In the genomic region with DNA sequence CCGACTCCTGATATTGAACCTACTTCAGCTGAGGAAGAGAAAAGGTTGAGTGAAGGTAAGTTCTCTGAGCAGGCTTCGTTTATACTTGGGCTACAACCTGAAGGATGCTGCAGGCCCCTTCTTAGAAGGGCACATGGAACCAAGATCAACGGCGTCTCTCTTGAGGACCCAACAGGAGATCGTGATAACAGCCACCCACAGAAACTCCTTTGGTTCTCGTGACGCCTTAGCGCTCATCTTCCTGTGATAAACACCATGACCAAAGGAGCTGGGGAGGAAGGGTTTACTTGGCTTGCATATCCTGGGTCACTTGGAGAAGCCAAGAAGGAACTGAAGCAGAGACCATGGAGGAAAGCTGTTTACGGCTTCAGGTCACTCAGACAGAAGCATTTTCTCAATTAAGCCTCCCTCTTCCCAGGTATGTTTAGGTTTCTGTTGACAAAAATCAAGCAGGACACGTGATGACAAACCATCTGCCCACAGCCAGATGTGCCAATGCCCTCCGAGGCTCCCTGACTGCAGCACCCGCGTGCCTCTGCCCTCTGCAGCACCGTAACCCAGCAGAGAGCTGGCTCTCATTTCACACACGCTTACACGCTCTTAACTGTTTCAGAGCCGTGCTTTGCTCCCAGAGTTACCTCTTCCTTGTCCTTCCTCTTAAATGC, we compare ENCODE assay signal across 10 mouse cellular contexts. TPM values are rescaled to one million over a fixed set of nuclear protein-coding genes. Genes with fewer than 3 reads are reported as not detected.
DNase-seq lines count a peak whose midpoint lies in the region; ATAC-seq and TF ChIP-seq lines count a peak whose summit lies in the region.
"Had no signal": no experiment of that assay in that cellular context is flagged by ENCODE, and none has a peak within 500 bp of the region (broad histone marks: within the 10 kb centered on the region; RNA-seq: fewer than 3 reads in every experiment).

No protein-coding gene starts in this region.

- no peaks in the 10 kb centered on the region for H3K36me3 ChIP-seq in heart, embryonic 14.5 days (ENCODE audit: control insufficient read depth, insufficient read depth, low read length)
- no peaks in the 10 kb centered on the region for H3K36me3 ChIP-seq in neural tube, embryonic 15.5 days
- no peaks in the 10 kb centered on the region for H3K36me3 ChIP-seq in embryonic facial prominence, embryonic 15.5 days
- no peaks in the 10 kb centered on the region for H3K36me3 ChIP-seq in intestine, embryonic 15.5 days

- WGBS in heart, embryonic 14.5 days: 39% methylated on average over 17 of the region's 17 CpGs
- 62% methylated on average over 17 of the region's 17 CpGs for WGBS in neural tube, embryonic 15.5 days
- 50% methylated on average over 17 of the region's 17 CpGs for WGBS in embryonic facial prominence, embryonic 15.5 days
- 43% methylated on average over 17 of the region's 17 CpGs for WGBS in olfactory bulb, adult 2 months
- 63% methylated on average over 17 of the region's 17 CpGs for WGBS in intestine, embryonic 15.5 days

- H3K4me2 ChIP-seq in heart, embryonic 14.5 days (ENCODE audit: low read length): no peak overlapping the region
- H3K4me2 ChIP-seq in neural tube, embryonic 15.5 days: no peak overlapping the region
- H3K4me2 ChIP-seq in embryonic facial prominence, embryonic 15.5 days (replicated peaks): no peak overlapping the region
- H3K4me2 ChIP-seq in intestine, embryonic 15.5 days (replicated peaks): no peak overlapping the region

- ATAC-seq in heart, embryonic 14.5 days (ENCODE audit: insufficient number of reproducible peaks, insufficient read depth, low FRiP score, low read depth): no peak
- ATAC-seq in neural tube, embryonic 15.5 days (ENCODE audit: low FRiP score): no peak
- no peak for ATAC-seq in embryonic facial prominence, embryonic 15.5 days (ENCODE audit: insufficient number of reproducible peaks, low FRiP score, low TSS enrichment, low read depth)
- ATAC-seq in intestine, embryonic 15.5 days: no peak; the same call in 1 of the 2 replicates

- H3K9me3 ChIP-seq in heart, embryonic 14.5 days (ENCODE audit: control insufficient read depth, low read length): no peaks in the 10 kb centered on the region
- no peaks in the 10 kb centered on the region for H3K9me3 ChIP-seq in neural tube, embryonic 15.5 days (replicated peaks)
- H3K9me3 ChIP-seq in embryonic facial prominence, embryonic 15.5 days (replicated peaks): no peaks in the 10 kb centered on the region
- H3K9me3 ChIP-seq in intestine, embryonic 15.5 days: no peaks in the 10 kb centered on the region

- no peak overlapping the region for H3K9ac ChIP-seq in heart, embryonic 14.5 days (ENCODE audit: low read length)
- H3K9ac ChIP-seq in neural tube, embryonic 15.5 days (replicated peaks): no peak overlapping the region
- no peak overlapping the region for H3K9ac ChIP-seq in embryonic facial prominence, embryonic 15.5 days
- H3K9ac ChIP-seq in intestine, embryonic 15.5 days: no peak overlapping the region

- H3K4me1 ChIP-seq in heart, embryonic 14.5 days (ENCODE audit: control insufficient read depth in 2 of 2, insufficient read depth in 2 of 2, low read length in 2 of 2): peaks cover 23 to 38% of the 10 kb centered on the region in 2 experiments
- H3K4me1 ChIP-seq in neural tube, embryonic 15.5 days: peaks cover 43% of the 10 kb centered on the region
- H3K4me1 ChIP-seq in embryonic facial prominence, embryonic 15.5 days: peaks cover 34% of the 10 kb centered on the region
- peaks cover 55% of the 10 kb centered on the region for H3K4me1 ChIP-seq in olfactory bulb, adult 2 months (ENCODE audit: control insufficient read depth, insufficient read depth, low read length)
- peaks cover 21% of the 10 kb centered on the region for H3K4me1 ChIP-seq in intestine, embryonic 15.5 days (replicated peaks)

- H3K4me3 ChIP-seq in heart, embryonic 14.5 days (ENCODE audit: control insufficient read depth in 1 of 2, insufficient read depth in 1 of 2, low read depth in 1 of 2, low read length in 2 of 2): no peak overlapping the region
- H3K4me3 ChIP-seq in neural tube, embryonic 15.5 days (replicated peaks): no peak overlapping the region
- H3K4me3 ChIP-seq in embryonic facial prominence, embryonic 15.5 days (replicated peaks): no peak overlapping the region
- no peak overlapping the region for H3K4me3 ChIP-seq in olfactory bulb, adult 2 months (ENCODE audit: insufficient read depth, low read depth, low read length)
- no peak overlapping the region for H3K4me3 ChIP-seq in intestine, embryonic 15.5 days (replicated peaks)

- no peak for DNase-seq in heart, postnatal 14 days
- DNase-seq in neural tube, embryonic 10.5 days (ENCODE audit: extremely low spot score, low spot score): no peak
- no peak for DNase-seq in right cerebral cortex, adult 2 months (ENCODE audit: low spot score in 2 of 2)
- DNase-seq: kidney, postnatal 25 days; lung, postnatal 14 days had no signal

- intact Hi-C loops in heart, postnatal 14 days (cut with DNase I): no loop called here

- H3K27me3 ChIP-seq in heart, embryonic 14.5 days (ENCODE audit: control insufficient read depth, insufficient read depth, low read length): no peaks in the 10 kb centered on the region
- no peaks in the 10 kb centered on the region for H3K27me3 ChIP-seq in neural tube, embryonic 15.5 days (replicated peaks)
- no peaks in the 10 kb centered on the region for H3K27me3 ChIP-seq in embryonic facial prominence, embryonic 15.5 days
- no peaks in the 10 kb centered on the region for H3K27me3 ChIP-seq in intestine, embryonic 15.5 days (replicated peaks)

- no peak for TF ChIP-seq POLR2A in olfactory bulb, adult 2 months (IDR thresholded peaks at IDR 0.05; ENCODE audit: insufficient read depth, low read depth, low read length)

- TF ChIP-seq CTCF in olfactory bulb, adult 2 months (IDR thresholded peaks at IDR 0.05; ENCODE audit: insufficient read depth, low read depth, low read length): no peak

- H3K27ac ChIP-seq in heart, embryonic 14.5 days (replicated peaks in 1 of 2; ENCODE audit: control insufficient read depth in 1 of 2, insufficient read depth in 1 of 2, low read depth in 2 of 2, low read length in 2 of 2): peak overlapping the region; percentile 10 to 35; a peak in 2 of 4 replicates
- peak overlapping the region; percentile 51; the same call in 1 of the 2 replicates for H3K27ac ChIP-seq in neural tube, embryonic 15.5 days (replicated peaks)
- H3K27ac ChIP-seq in embryonic facial prominence, embryonic 15.5 days (replicated peaks): 0 out of 2 replicates have a peak overlapping the region, but pooled peaks have one; percentile 2
- peak overlapping the region; percentile 38; the same call in 1 of the 2 replicates for H3K27ac ChIP-seq in olfactory bulb, adult 2 months (ENCODE audit: insufficient read depth, low read depth, low read length)
- H3K27ac ChIP-seq in intestine, embryonic 15.5 days: no peak overlapping the region

RNA-seq across cellular contexts. Expression of a gene that starts 52.3 kb away (rescaled TPM):
- 16.2 and 18.5 TPM in 2 replicates for polyA plus RNA-seq in heart, embryonic 14.5 days (2014; fragmentation: Nextera tagmentation; extraction: Ambion mirVana)
- total RNA-seq in heart, postnatal 14 days (2021): 10 to 100 TPM; 16.2 to 20.1 TPM
- polyA plus RNA-seq in neural tube, embryonic 15.5 days (2015; fragmentation: Nextera tagmentation; extraction: Ambion mirVana): 18.4 and 20.7 TPM in 2 replicates
- 30.2 and 33.5 TPM in 2 replicates for polyA plus RNA-seq in embryonic facial prominence, embryonic 15.5 days (2015; fragmentation: Nextera tagmentation; extraction: Ambion mirVana)
- not detected in 2 replicates for polyA plus RNA-seq in olfactory bulb, adult 2 months (2012; ENCODE audit: insufficient read depth, insufficient read length, low replicate concordance, missing spikeins)
- polyA plus RNA-seq in intestine, embryonic 15.5 days (2015; fragmentation: Nextera tagmentation; extraction: Ambion mirVana): 15.5 and 15.8 TPM in 2 replicates
